Mouse (Mus musculus): ENCODE data around the gene Gm8947.

DNA sequence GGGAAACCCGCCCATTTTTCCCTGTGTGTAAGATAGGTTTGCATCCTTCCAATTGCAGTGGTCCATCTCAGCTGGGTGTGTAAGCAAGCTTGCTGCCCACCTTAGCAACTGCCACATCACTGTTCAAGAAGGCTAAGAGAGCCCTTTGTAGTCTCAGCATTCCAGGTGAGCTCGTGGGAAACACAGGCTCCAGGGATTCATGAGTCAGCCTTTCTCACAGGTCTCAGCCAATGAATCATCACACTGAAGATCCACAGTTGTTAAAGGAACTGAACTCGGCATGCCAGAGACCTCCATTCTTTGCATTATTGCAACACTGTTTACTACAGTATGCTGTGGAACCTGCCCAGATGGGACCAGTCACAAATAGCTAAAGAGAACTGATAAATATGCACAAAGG, 23.5 kb upstream of the Gm8947 start:
- TF ChIP-seq POLR2A (IDR thresholded peaks at IDR 0.05; ENCODE audit: insufficient read length, low read depth), result no peak
- no peak for TF ChIP-seq MAX (IDR thresholded peaks at IDR 0.05; ENCODE audit: low read depth)
- no peak for TF ChIP-seq TCF3 (IDR thresholded peaks at IDR 0.05; ENCODE audit: insufficient read length, low read depth)
